Mouse (Mus musculus): ENCODE data around the gene Baz2b. TPM values are rescaled to one million over a fixed set of nuclear protein-coding genes. Genes with fewer than 3 reads are reported as not detected.

The Baz2b gene
- polyA plus RNA-seq, 1 experiment from 2014 or later, result 70.8 TPM

GRCm38 (mm10) chr2:59896837-59897236 lies 312.8 kb downstream of the Baz2b start:
- Histone ChIP-seq H3K36me3 (peaks cover 42% of the 10 kb centered on the region), H3K4me2 (no peak overlapping the region), H3K27ac (peak overlapping the region; percentile 50; the same call in 1 of the 2 replicates), H3K9ac (replicated peaks) (no peak overlapping the region), H3K9me3 (no peaks in the 10 kb centered on the region), H3K27me3 (no peaks in the 10 kb centered on the region), H3K4me1 (replicated peaks) (peaks cover 11% of the 10 kb centered on the region), H3K4me3 (replicated peaks) (no peak overlapping the region)
- 53% methylated on average over 8 of the region's 8 CpGs for WGBS
- ATAC-seq (ENCODE audit: insufficient number of reproducible peaks, insufficient read depth, low FRiP score, low TSS enrichment, low read depth), result peak; percentile 76

GRCm38 (mm10) chr2:59896400-59896799 lies 313.2 kb downstream of the Baz2b start:
- Histone ChIP-seq H3K27ac (peak overlapping the region; percentile 50; the same call in 1 of the 2 replicates), H3K9ac (replicated peaks) (no peak overlapping the region), H3K9me3 (no peaks in the 10 kb centered on the region), H3K4me1 (replicated peaks) (peaks cover 11% of the 10 kb centered on the region), H3K4me2 (no peak overlapping the region), H3K4me3 (replicated peaks) (no peak overlapping the region), H3K36me3 (peaks cover 38% of the 10 kb centered on the region), H3K27me3 (no peaks in the 10 kb centered on the region)
- no peak; the same call in 1 of the 2 replicates for ATAC-seq (ENCODE audit: insufficient number of reproducible peaks, insufficient read depth, low FRiP score, low TSS enrichment, low read depth)
- WGBS, result 62% methylated on average over 7 of the region's 7 CpGs

- Histone ChIP-seq H3K9ac (replicated peaks) (no peak overlapping the region), H3K4me2 (no peak overlapping the region), H3K36me3 (peaks cover 13% of the 10 kb centered on the region; the same call in 1 of the 2 replicates), H3K4me3 (replicated peaks) (no peak overlapping the region), H3K27me3 (no peaks in the 10 kb centered on the region), H3K27ac (no peak overlapping the region), H3K9me3 (no peaks in the 10 kb centered on the region), H3K4me1 (replicated peaks) (no peaks in the 10 kb centered on the region)
- 61% methylated on average over 6 of the region's 6 CpGs for WGBS
- ATAC-seq (ENCODE audit: insufficient number of reproducible peaks, insufficient read depth, low FRiP score, low TSS enrichment, low read depth), result no peak
These were observed 319.9 kb downstream of the Baz2b start for GRCm38 (mm10) chr2:59889699-59890098.

GRCm38 (mm10) chr2:59882742-59883281 lies 326.8 kb downstream of the Baz2b start:
- H3K27me3 ChIP-seq, result no peaks in the 10 kb centered on the region
- peaks cover 9% of the 10 kb centered on the region; the same call in 1 of the 2 replicates for H3K9me3 ChIP-seq
- peaks cover 10% of the 10 kb centered on the region for H3K36me3 ChIP-seq
- ATAC-seq (ENCODE audit: insufficient number of reproducible peaks, insufficient read depth, low FRiP score, low TSS enrichment, low read depth), result 0 out of 2 replicates have a peak, but pooled peaks have one; percentile 1
- peak overlapping the region; percentile 80 for H3K4me3 ChIP-seq (replicated peaks)
- H3K9ac ChIP-seq (replicated peaks), result no peak overlapping the region; the same call in 1 of the 2 replicates
- peak overlapping the region; percentile 60 for H3K4me2 ChIP-seq
- H3K27ac ChIP-seq, result no peak overlapping the region
- H3K4me1 ChIP-seq (replicated peaks), result peaks cover 6% of the 10 kb centered on the region; the same call in 1 of the 2 replicates
- WGBS, result 73% methylated on average over 8 of the region's 8 CpGs

- peaks cover 15% of the 10 kb centered on the region for H3K36me3 ChIP-seq
- no peaks in the 10 kb centered on the region for H3K27me3 ChIP-seq
- H3K9ac ChIP-seq (replicated peaks), result peak within 1 kb of the TSS; percentile 79
- H3K4me2 ChIP-seq, result peak within 1 kb of the TSS; percentile 60
- peak within 1 kb of the TSS; percentile 87 for H3K27ac ChIP-seq
- H3K4me3 ChIP-seq (replicated peaks), result peak within 1 kb of the TSS; percentile 80
- WGBS, result 5% methylated on average over 57 of the region's 57 CpGs
- ATAC-seq (ENCODE audit: insufficient number of reproducible peaks, insufficient read depth, low FRiP score, low TSS enrichment, low read depth), result peak; percentile 92
- peaks cover 6% of the 10 kb centered on the region; the same call in 1 of the 2 replicates for H3K4me1 ChIP-seq (replicated peaks)
- peaks cover 9% of the 10 kb centered on the region; the same call in 1 of the 2 replicates for H3K9me3 ChIP-seq
These were observed 327.6 kb downstream of the Baz2b start, which contains the start of gene Wdsub1 for GRCm38 (mm10) chr2:59881831-59882741. Wdsub1 (minus strand) TSS chr2:59882591.

GRCm38 (mm10) chr2:59881404-59881803 lies 328.2 kb downstream of the Baz2b start:
- 82% methylated on average over 6 of the region's 6 CpGs for WGBS
- peaks cover 20% of the 10 kb centered on the region for H3K36me3 ChIP-seq
- H3K9me3 ChIP-seq, result peaks cover 9% of the 10 kb centered on the region; the same call in 1 of the 2 replicates
- peak overlapping the region; percentile 80 for H3K4me3 ChIP-seq (replicated peaks)
- H3K9ac ChIP-seq (replicated peaks), result no peak overlapping the region
- H3K4me2 ChIP-seq, result peak overlapping the region; percentile 60
- H3K4me1 ChIP-seq (replicated peaks), result peaks cover 6% of the 10 kb centered on the region; the same call in 1 of the 2 replicates
- no peak for ATAC-seq (ENCODE audit: insufficient number of reproducible peaks, insufficient read depth, low FRiP score, low TSS enrichment, low read depth)
- no peaks in the 10 kb centered on the region for H3K27me3 ChIP-seq
- H3K27ac ChIP-seq, result no peak overlapping the region

GRCm38 (mm10) chr2:59878221-59878620 lies 331.4 kb downstream of the Baz2b start:
- Histone ChIP-seq H3K9me3 (peaks cover 9% of the 10 kb centered on the region; the same call in 1 of the 2 replicates), H3K4me2 (no peak overlapping the region), H3K27ac (no peak overlapping the region), H3K9ac (replicated peaks) (no peak overlapping the region), H3K27me3 (no peaks in the 10 kb centered on the region), H3K4me3 (replicated peaks) (no peak overlapping the region), H3K36me3 (peaks cover 30% of the 10 kb centered on the region), H3K4me1 (replicated peaks) (peaks cover 6% of the 10 kb centered on the region; the same call in 1 of the 2 replicates)
- 75% methylated on average over 19 of the region's 19 CpGs for WGBS
- no peak for ATAC-seq (ENCODE audit: insufficient number of reproducible peaks, insufficient read depth, low FRiP score, low TSS enrichment, low read depth)

- H3K27ac ChIP-seq, result no peak overlapping the region
- WGBS, result 81% methylated on average over 4 of the region's 4 CpGs
- H3K4me1 ChIP-seq (replicated peaks), result peaks cover 6% of the 10 kb centered on the region; the same call in 1 of the 2 replicates
- no peak overlapping the region for H3K9ac ChIP-seq (replicated peaks)
- peaks cover 38% of the 10 kb centered on the region for H3K36me3 ChIP-seq
- no peaks in the 10 kb centered on the region for H3K27me3 ChIP-seq
- no peak overlapping the region for H3K4me2 ChIP-seq
- no peak overlapping the region for H3K4me3 ChIP-seq (replicated peaks)
- peaks cover 9% of the 10 kb centered on the region; the same call in 1 of the 2 replicates for H3K9me3 ChIP-seq
- no peak for ATAC-seq (ENCODE audit: insufficient number of reproducible peaks, insufficient read depth, low FRiP score, low TSS enrichment, low read depth)
These were observed 332.3 kb downstream of the Baz2b start for GRCm38 (mm10) chr2:59877335-59877734.

- peaks cover 2% of the 10 kb centered on the region; the same call in 1 of the 2 replicates for H3K4me1 ChIP-seq (replicated peaks)
- no peak overlapping the region for H3K9ac ChIP-seq (replicated peaks)
- ATAC-seq (ENCODE audit: insufficient number of reproducible peaks, insufficient read depth, low FRiP score, low TSS enrichment, low read depth), result no peak
- H3K27me3 ChIP-seq, result no peaks in the 10 kb centered on the region
- H3K4me3 ChIP-seq (replicated peaks), result no peak overlapping the region
- H3K9me3 ChIP-seq, result peaks cover 9% of the 10 kb centered on the region; the same call in 1 of the 2 replicates
- 90% methylated on average over 15 of the region's 15 CpGs for WGBS
- no peak overlapping the region for H3K27ac ChIP-seq
- peaks cover 47% of the 10 kb centered on the region for H3K36me3 ChIP-seq
- H3K4me2 ChIP-seq, result no peak overlapping the region
These were observed 333.2 kb downstream of the Baz2b start for GRCm38 (mm10) chr2:59876482-59876881.

GRCm38 (mm10) chr2:59870526-59870925 lies 339.1 kb downstream of the Baz2b start:
- 92% methylated on average over 6 of the region's 6 CpGs for WGBS
- Histone ChIP-seq H3K9ac (replicated peaks) (no peak overlapping the region), H3K4me1 (replicated peaks) (no peaks in the 10 kb centered on the region), H3K36me3 (peaks cover 28% of the 10 kb centered on the region), H3K4me3 (replicated peaks) (no peak overlapping the region), H3K9me3 (no peaks in the 10 kb centered on the region), H3K27ac (no peak overlapping the region), H3K27me3 (no peaks in the 10 kb centered on the region), H3K4me2 (no peak overlapping the region)
- ATAC-seq (ENCODE audit: insufficient number of reproducible peaks, insufficient read depth, low FRiP score, low TSS enrichment, low read depth), result no peak

GRCm38 (mm10) chr2:59862618-59863017 lies 347.0 kb downstream of the Baz2b start:
- Histone ChIP-seq H3K27me3 (no peaks in the 10 kb centered on the region), H3K4me2 (no peak overlapping the region), H3K27ac (no peak overlapping the region), H3K4me1 (replicated peaks) (no peaks in the 10 kb centered on the region), H3K4me3 (replicated peaks) (no peak overlapping the region), H3K9ac (replicated peaks) (no peak overlapping the region), H3K36me3 (peaks cover 50% of the 10 kb centered on the region; the same call in 1 of the 2 replicates), H3K9me3 (no peaks in the 10 kb centered on the region)
- WGBS, result 88% methylated on average over 6 of the region's 6 CpGs
- no peak for ATAC-seq (ENCODE audit: insufficient number of reproducible peaks, insufficient read depth, low FRiP score, low TSS enrichment, low read depth)

Measured in limb, embryonic 12.5 days (tissue).